1 mouse cellular context compared by ENCODE assay signal in genomic region chr13:54591776-54592356, GRCm38 (mm10).
TF ChIP-seq lines count a peak whose summit lies in the region.

No protein-coding gene starts in this region.

TF ChIP-seq in CH12.LX, 34 proteins besides CTCF, POLR2A, EP300 and RAD21:
- TF ChIP-seq ZKSCAN1 (IDR thresholded peaks at IDR 0.05; ENCODE audit: borderline replicate concordance, low read depth, low read length) (no peak), JUND (conservative IDR thresholded peaks at IDR 0.05; ENCODE audit: low read depth, low read length) (no peak), CHD1 (IDR thresholded peaks at IDR 0.05; ENCODE audit: low read depth, low read length) (no peak), CHD2 (IDR thresholded peaks at IDR 0.05; ENCODE audit: low read length) (no peak), TBP (conservative IDR thresholded peaks at IDR 0.05; ENCODE audit: low read depth, low read length) (no peak), PAX5 (IDR thresholded peaks at IDR 0.05; ENCODE audit: low read length) (no peak), ZC3H11A (IDR thresholded peaks at IDR 0.05; ENCODE audit: low read depth, low read length) (no peak), ZNF384 (IDR thresholded peaks at IDR 0.05; ENCODE audit: low read depth, low read length) (no peak), JUN (IDR thresholded peaks at IDR 0.05; ENCODE audit: insufficient read depth, low read depth, low read length) (no peak), IRF4 (IDR thresholded peaks at IDR 0.05; ENCODE audit: low read depth, low read length) (no peak), ELF1 (IDR thresholded peaks at IDR 0.05; ENCODE audit: low read depth, low read length) (no peak), UBTF (IDR thresholded peaks at IDR 0.05; ENCODE audit: low read depth, low read length) (no peak), NELFE (IDR thresholded peaks at IDR 0.05; ENCODE audit: low read depth, low read length) (no peak), BHLHE40 (IDR thresholded peaks at IDR 0.05; ENCODE audit: low read depth, low read length) (no peak), MXI1 (IDR thresholded peaks at IDR 0.05; ENCODE audit: low read depth, low read length) (no peak)
